Mouse (Mus musculus) heart, adult 8-10 months (tissue): ENCODE results near the gene Ctf1. TPM values are rescaled to one million over a fixed set of nuclear protein-coding genes. Genes with fewer than 3 reads are reported as not detected.

ENCODE experiments used
- microRNA-seq: library from miRNA; unstranded; fragments of <30 nt; microRNA quantifications from one replicate; pipeline ENCODE4 v1.2.0, GENCODE M21; 2022
- total RNA-seq, 4 experiments: library from RNA; stranded (reverse); gene quantifications; 2 replicates each; pipeline ENCODE4 v1.2.4; 2022

The Ctf1 gene
- total RNA-seq, 4 experiments from 2014 or later: 9.4 to 12.3 (median 10.2) TPM

Small RNAs within 50 kb of the gene (microRNA-seq; reads per million reads assigned to microRNA genes)
- gene Mir762: not detected

Other genes with a start within 250 kb of the Ctf1 start
- gene Fbrs, start 233.5 kb upstream of the Ctf1 start, total RNA-seq: 10 to 100 TPM; 27.5 to 36.1 (median 30.5) TPM
- 10 to 100 TPM; 51.8 to 60.5 (median 55.2) TPM for gene Srcap, start 200.8 kb upstream of the Ctf1 start, total RNA-seq
- 10 to 100 TPM in 2 of 4 experiments, 1 to 10 TPM in 2; 8.8 to 10.9 (median 10.2) TPM for gene Gm42715, start 193.2 kb upstream of the Ctf1 start, total RNA-seq
- gene Tmem265, start 151.3 kb upstream of the Ctf1 start, total RNA-seq: not detected
- 10 to 100 TPM; 12.1 to 20.9 (median 17.3) TPM for gene Phkg2, start 139.4 kb upstream of the Ctf1 start, total RNA-seq
- gene Ccdc189, start 124.1 kb upstream of the Ctf1 start, total RNA-seq: 10 to 100 TPM; 10.1 to 15.2 (median 14.4) TPM
- 10 to 100 TPM; 38.1 to 42.6 (median 40.3) TPM for gene Rnf40, start 124.0 kb upstream of the Ctf1 start, total RNA-seq
- gene Zfp629, start 96.9 kb upstream of the Ctf1 start, total RNA-seq: 10 to 100 TPM; 19.9 to 23.4 (median 20.0) TPM
- gene Bcl7c, start 3.8 kb upstream of the Ctf1 start, total RNA-seq: 10 to 100 TPM; 37.6 to 44.6 (median 41.4) TPM
- not detected for gene Ctf2, start 19.4 kb downstream of the Ctf1 start, total RNA-seq
- 1 to 10 TPM; 1.9 to 4.9 (median 3.2) TPM for gene Fbxl19, start 31.8 kb downstream of the Ctf1 start, total RNA-seq
- 10 to 100 TPM; 20.0 to 26.6 (median 24.7) TPM for gene Orai3, start 57.1 kb downstream of the Ctf1 start, total RNA-seq
- 10 to 100 TPM; 15.4 to 23.1 (median 17.9) TPM for gene Setd1a, start 63.9 kb downstream of the Ctf1 start, total RNA-seq
- 1 to 10 TPM; 1.9 to 3.3 (median 2.7) TPM for gene Gm49388, start 72.9 kb downstream of the Ctf1 start, total RNA-seq
- 10 to 100 TPM; 11.8 to 14.5 (median 12.7) TPM for gene Hsd3b7, start 87.9 kb downstream of the Ctf1 start, total RNA-seq
- gene Stx4a, start 111.6 kb downstream of the Ctf1 start, total RNA-seq: 10 to 100 TPM; 61.9 to 68.0 (median 66.0) TPM
- gene Stx1b, start 111.8 kb downstream of the Ctf1 start, total RNA-seq: under 1 TPM; 0.27 to 0.66 (median 0.51) TPM
- 10 to 100 TPM; 16.1 to 19.5 (median 17.9) TPM for gene Zfp646, start 163.5 kb downstream of the Ctf1 start, total RNA-seq
- 1 to 10 TPM; 3.8 to 4.7 (median 4.3) TPM for gene Zfp668, start 164.1 kb downstream of the Ctf1 start, total RNA-seq
- 1 to 10 TPM in 1 of 4 experiments, under 1 TPM in 3; 0.29 to 1.6 (median 0.74) TPM for gene Prss53, start 178.2 kb downstream of the Ctf1 start, total RNA-seq
- under 1 TPM in 1 of 4 experiments, not detected in 3; 0.34 TPM for gene Gm21974, start 182.7 kb downstream of the Ctf1 start, total RNA-seq
- gene Vkorc1, start 182.9 kb downstream of the Ctf1 start, total RNA-seq: 10 to 100 TPM; 14.2 to 19.1 (median 17.3) TPM
- gene Bckdk, start 191.3 kb downstream of the Ctf1 start, total RNA-seq: 100 to 1,000 TPM; 119 to 144 (median 142) TPM
- 10 to 100 TPM; 13.6 to 16.8 (median 15.3) TPM for gene Kat8, start 199.8 kb downstream of the Ctf1 start, total RNA-seq
- gene Prss8, start 217.4 kb downstream of the Ctf1 start, total RNA-seq: not detected
- gene Prss36, start 234.0 kb downstream of the Ctf1 start, total RNA-seq: 10 to 100 TPM in 1 of 4 experiments, 1 to 10 TPM in 3; 8.7 to 10.4 (median 8.9) TPM